Mouse (Mus musculus) lung, postnatal 0 days (tissue): Measurements from ENCODE around the gene Mettl1.

Experiments
- CTCF ChIP-seq: IDR thresholded peaks from 2 replicates; pipeline ENCODE4 v1.5.1; 2016; ENCODE audit warnings: antibody characterized with exemption, mild to moderate bottlenecking
- EP300 ChIP-seq: IDR thresholded peaks from 2 replicates; pipeline ENCODE4 v1.6.1; 2016; ENCODE audit warnings: antibody characterized with exemption, mild to moderate bottlenecking, control low read depth

GRCm38 (mm10) chr10:127041774-127042338 lies 642 bp downstream of the Mettl1 start:
- TF ChIP-seq EP300 (no peak), CTCF (no peak)
